Mouse (Mus musculus): Measurements from ENCODE around the gene Gm17521.
"Not testable (repeated sequence)": the region's sequence is repeated elsewhere in the genome, so short reads cannot be mapped to it uniquely, and the experiment has no call there.

The Gm17521 gene

DNA sequence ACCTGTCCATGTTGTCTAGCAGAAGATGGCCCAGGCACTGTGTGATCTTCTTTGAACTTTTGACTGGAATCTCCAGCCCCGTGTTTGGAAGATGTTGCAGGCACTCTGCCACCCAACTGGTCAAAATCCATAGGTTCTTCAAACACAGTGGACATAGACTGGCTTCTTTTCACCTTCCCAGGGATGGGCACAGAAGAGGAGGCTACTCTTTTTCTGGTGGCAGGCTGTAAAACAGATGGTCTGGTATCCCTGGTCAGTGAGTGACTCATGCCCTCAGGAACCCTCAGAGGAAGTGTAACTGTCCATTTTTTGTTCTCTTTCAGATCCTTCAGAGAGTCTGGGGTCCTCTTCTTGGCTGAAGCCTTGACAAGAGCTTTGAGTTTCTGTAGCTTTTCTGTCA lies at the start of gene Gm17521:
Gene Gm17521, minus strand, starts transcription at position 101 of the 400 bp plus-strand sequence.
- not testable (repeated sequence) for DNase-seq (ENCODE audit: low spot score)

DNA sequence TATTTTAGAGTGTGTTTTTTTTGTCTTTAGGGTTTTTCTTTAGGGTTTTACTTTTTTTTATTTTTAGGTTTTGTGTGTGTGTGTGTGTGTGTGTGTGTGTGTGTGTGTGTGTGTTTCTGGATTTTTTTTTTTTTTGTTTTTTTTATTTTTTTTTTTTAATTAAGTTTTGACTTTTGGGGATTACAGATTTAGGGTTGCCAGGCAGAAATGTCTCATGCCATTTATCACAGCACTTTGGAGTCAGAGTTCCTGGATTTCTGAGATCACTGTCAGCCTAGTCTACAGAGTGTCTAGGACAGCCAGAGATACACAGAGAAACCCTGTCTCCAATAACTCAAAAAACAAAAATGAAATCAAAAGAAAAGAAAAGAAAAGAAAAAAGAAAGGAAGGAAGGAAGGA lies 14.5 kb upstream of the Gm17521 start:
- no peak for DNase-seq (ENCODE audit: low spot score)

DNA sequence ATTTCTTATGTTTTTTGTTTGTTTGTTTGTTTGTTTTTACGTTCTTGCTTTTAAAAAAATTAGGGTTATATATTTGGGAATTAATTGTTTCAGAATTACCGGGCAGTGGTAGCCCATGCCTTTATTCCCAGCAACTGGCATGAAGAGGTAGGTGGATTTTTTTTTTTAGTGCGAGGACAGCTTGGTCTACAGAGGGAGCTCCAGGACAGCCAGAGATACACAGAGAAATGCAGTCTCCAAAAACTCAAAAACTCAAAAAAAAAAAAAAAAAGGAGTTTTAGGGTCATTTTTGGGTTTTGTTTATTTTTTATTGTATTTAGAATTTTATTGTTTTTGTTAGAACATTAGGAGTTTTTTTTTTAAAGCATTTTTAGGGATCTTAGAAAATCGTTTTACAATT lies 14.0 kb upstream of the Gm17521 start:
- no peak for DNase-seq (ENCODE audit: low spot score)

Data from testis, postnatal 10 days (tissue).